Mouse (Mus musculus) liver, adult 2 months (tissue): ENCODE results near the gene Pou3f1.

Experiments used
- CTCF ChIP-seq: fragments of 200-500 bp; IDR thresholded peaks from 2 replicates; pipeline ENCODE4 v1.5.1; 2011; ENCODE audit warnings: low read depth, low read length, control low read depth
- POLR2A ChIP-seq: fragments of 200-500 bp; IDR thresholded peaks from 2 replicates; pipeline ENCODE4 v1.6.1; 2011; ENCODE audit warnings: low read length, control low read depth; ENCODE audit not compliant: insufficient read depth; ENCODE audit errors: extremely low read depth

- TF ChIP-seq CTCF (no peak), POLR2A (no peak)
Measured at GRCm38 (mm10) chr4:124701052-124701845, 44.6 kb downstream of the Pou3f1 start.
